Mouse (Mus musculus): Measurements from ENCODE around the gene Bcl7b. TPM values are rescaled to one million over a fixed set of nuclear protein-coding genes. Genes with fewer than 3 reads are reported as not detected.
"Not testable (repeated sequence)": the region's sequence is repeated elsewhere in the genome, so short reads cannot be mapped to it uniquely, and the experiment has no call there.

Gene Bcl7b
- total and polyA plus RNA-seq, 3 experiments, result 23.5 to 51.1 (median 33.6) TPM

DNA sequence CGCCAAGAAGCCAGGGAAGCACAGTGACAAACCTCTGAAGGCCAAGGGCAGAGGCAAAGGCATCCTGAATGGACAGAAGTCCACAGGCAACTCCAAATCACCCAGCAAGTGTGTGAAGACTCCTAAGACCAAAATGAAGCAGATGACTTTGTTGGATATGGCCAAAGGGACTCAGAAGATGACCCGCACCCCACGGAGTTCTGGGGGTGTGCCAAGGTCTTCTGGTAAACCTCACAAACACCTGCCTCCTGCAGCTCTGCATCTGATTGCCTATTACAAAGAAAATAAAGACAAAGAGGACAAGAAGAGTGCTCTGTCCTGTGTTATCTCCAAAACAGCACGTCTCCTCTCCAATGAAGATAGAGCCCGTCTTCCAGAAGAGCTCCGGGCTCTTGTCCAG lies 48.8 kb downstream of the Bcl7b start:
- DNase-seq (ENCODE audit: low spot score), result no peak
- no peak for TF ChIP-seq TAL1 (conservative IDR thresholded peaks at IDR 0.05; ENCODE audit: low read depth, low read length)
- no peak for TF ChIP-seq POLR2AphosphoS5 (IDR thresholded peaks at IDR 0.05; ENCODE audit: insufficient replicate concordance, low read depth, low read length)
- TF ChIP-seq GATA2 (IDR thresholded peaks at IDR 0.05; ENCODE audit: borderline replicate concordance, low read depth, low read length), result no peak
- TF ChIP-seq GATA1 (IDR thresholded peaks at IDR 0.05; ENCODE audit: borderline replicate concordance, low read length), result no peak
- no peak for TF ChIP-seq CTCF (IDR thresholded peaks at IDR 0.05; ENCODE audit: low read depth, low read length)
- no peaks in the 10 kb centered on the region for H3K9me3 ChIP-seq (replicated peaks)

DNA sequence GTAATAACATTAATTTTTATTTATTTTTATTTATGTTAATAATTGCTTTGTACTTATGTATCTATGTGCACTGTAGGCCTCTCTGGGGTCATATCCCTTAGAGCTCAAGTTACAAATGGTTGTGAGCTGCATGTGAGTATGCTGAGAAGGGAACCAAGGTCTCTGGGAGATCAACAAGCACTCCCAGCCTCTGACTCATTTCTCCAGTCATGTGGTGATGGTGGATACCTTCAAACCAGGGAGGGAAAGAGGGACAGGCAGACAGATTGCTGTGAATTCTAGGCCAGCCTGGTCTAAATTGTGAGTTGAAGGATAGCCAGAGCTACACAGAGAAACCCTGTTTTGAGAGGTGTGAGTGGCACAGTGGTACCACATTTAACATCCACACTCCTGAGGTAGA lies 52.9 kb downstream of the Bcl7b start:
- Histone ChIP-seq H3K4me3 (ENCODE audit: low read depth, low read length) (no peak overlapping the region), H3K36me3 (replicated peaks) (peaks cover 94% of the 10 kb centered on the region), H3K4me1 (ENCODE audit: insufficient read depth, low read depth, low read length) (peaks cover 9% of the 10 kb centered on the region; the same call in 1 of the 2 replicates), H3K27me3 (ENCODE audit: insufficient read depth, low read length) (no peaks in the 10 kb centered on the region), H3K9me3 (replicated peaks) (no peaks in the 10 kb centered on the region)
- no peak for DNase-seq (ENCODE audit: low spot score)
- no peak for TF ChIP-seq GATA1 (IDR thresholded peaks at IDR 0.05; ENCODE audit: borderline replicate concordance, low read length)
- TF ChIP-seq TAL1 (conservative IDR thresholded peaks at IDR 0.05; ENCODE audit: low read depth, low read length), result no peak
- TF ChIP-seq CTCF (IDR thresholded peaks at IDR 0.05; ENCODE audit: low read depth, low read length), result no peak
- no peak for TF ChIP-seq GATA2 (IDR thresholded peaks at IDR 0.05; ENCODE audit: borderline replicate concordance, low read depth, low read length)
- TF ChIP-seq POLR2AphosphoS5 (IDR thresholded peaks at IDR 0.05; ENCODE audit: insufficient replicate concordance, low read depth, low read length), result no peak
- ATAC-seq (ENCODE audit: extremely low read depth, insufficient number of reproducible peaks, low FRiP score, poor library complexity, severe bottlenecking), result no peak

More for the DNA sequence above, 48.8 kb downstream of the Bcl7b start:
- no peak for ATAC-seq (ENCODE audit: extremely low read depth, insufficient number of reproducible peaks, low FRiP score, poor library complexity, severe bottlenecking)
- Histone ChIP-seq H3K27me3 (ENCODE audit: insufficient read depth, low read length) (no peaks in the 10 kb centered on the region), H3K4me1 (ENCODE audit: insufficient read depth, low read depth, low read length) (peaks cover 7% of the 10 kb centered on the region), H3K36me3 (replicated peaks) (peaks cover 98% of the 10 kb centered on the region), H3K4me3 (ENCODE audit: low read depth, low read length) (no peak overlapping the region)

DNA sequence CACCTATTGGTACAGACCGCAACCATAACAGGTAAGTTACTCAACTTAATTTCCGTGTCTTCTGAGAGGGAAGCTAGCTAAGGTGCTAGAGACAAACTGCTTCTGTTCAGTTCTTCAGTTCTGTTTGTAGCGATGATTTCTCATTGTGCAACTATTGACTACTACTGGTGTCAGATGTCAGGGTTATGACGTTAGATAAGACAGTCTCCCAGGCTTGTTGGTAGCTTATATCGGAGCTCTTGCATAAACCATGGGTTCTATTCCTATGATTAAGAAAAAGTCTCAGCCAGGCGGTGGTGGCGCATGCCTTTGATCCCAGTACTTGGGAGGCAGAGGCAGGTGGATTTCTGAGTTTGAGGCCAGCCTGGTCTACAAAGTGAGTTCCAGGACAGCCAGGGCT lies 54.0 kb downstream of the Bcl7b start:
- Histone ChIP-seq H3K9me3 (replicated peaks) (no peaks in the 10 kb centered on the region), H3K27me3 (ENCODE audit: insufficient read depth, low read length) (no peaks in the 10 kb centered on the region), H3K4me3 (ENCODE audit: low read depth, low read length) (no peak overlapping the region), H3K4me1 (ENCODE audit: insufficient read depth, low read depth, low read length) (peaks cover 9% of the 10 kb centered on the region; the same call in 1 of the 2 replicates), H3K36me3 (replicated peaks) (peaks cover 91% of the 10 kb centered on the region)
- TF ChIP-seq POLR2AphosphoS5 (IDR thresholded peaks at IDR 0.05; ENCODE audit: insufficient replicate concordance, low read depth, low read length) (no peak), GATA1 (IDR thresholded peaks at IDR 0.05; ENCODE audit: borderline replicate concordance, low read length) (no peak), CTCF (IDR thresholded peaks at IDR 0.05; ENCODE audit: low read depth, low read length) (no peak), GATA2 (IDR thresholded peaks at IDR 0.05; ENCODE audit: borderline replicate concordance, low read depth, low read length) (no peak), TAL1 (conservative IDR thresholded peaks at IDR 0.05; ENCODE audit: low read depth, low read length) (no peak)
- no peak for ATAC-seq (ENCODE audit: extremely low read depth, insufficient number of reproducible peaks, low FRiP score, poor library complexity, severe bottlenecking)
- no peak for DNase-seq (ENCODE audit: low spot score)

DNA sequence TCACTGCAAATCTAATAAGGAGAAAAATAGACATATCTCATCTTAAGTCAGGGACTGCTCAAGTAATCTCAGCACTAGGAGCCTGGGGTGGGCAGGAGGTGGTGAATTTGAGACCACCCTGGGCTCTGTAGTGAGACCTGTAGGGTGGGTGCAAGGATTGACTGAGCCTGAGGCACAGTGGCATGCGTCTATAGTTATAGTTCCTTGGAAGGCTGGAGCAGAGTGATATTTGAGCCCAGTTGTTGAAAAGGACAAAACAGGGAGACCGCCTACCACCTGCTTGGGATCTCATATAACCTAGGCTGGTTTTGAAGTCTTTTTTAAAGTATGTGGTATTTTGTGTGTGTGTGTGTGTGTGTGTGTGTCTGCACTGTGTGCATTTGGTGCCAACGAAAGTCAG lies 56.1 kb downstream of the Bcl7b start:
- ATAC-seq (ENCODE audit: extremely low read depth, insufficient number of reproducible peaks, low FRiP score, poor library complexity, severe bottlenecking) (no peak), DNase-seq (ENCODE audit: low spot score) (no peak)
- peaks cover 5% of the 10 kb centered on the region; the same call in 1 of the 2 replicates for H3K4me1 ChIP-seq (ENCODE audit: insufficient read depth, low read depth, low read length)
- H3K36me3 ChIP-seq (replicated peaks), result peaks cover 90% of the 10 kb centered on the region
- no peak for TF ChIP-seq CTCF (IDR thresholded peaks at IDR 0.05; ENCODE audit: low read depth, low read length)
- TF ChIP-seq POLR2AphosphoS5 (IDR thresholded peaks at IDR 0.05; ENCODE audit: insufficient replicate concordance, low read depth, low read length), result no peak
- no peak for TF ChIP-seq GATA1 (IDR thresholded peaks at IDR 0.05; ENCODE audit: borderline replicate concordance, low read length)
- no peak for TF ChIP-seq GATA2 (IDR thresholded peaks at IDR 0.05; ENCODE audit: borderline replicate concordance, low read depth, low read length)
- TF ChIP-seq TAL1 (conservative IDR thresholded peaks at IDR 0.05; ENCODE audit: low read depth, low read length), result no peak
- H3K9me3 ChIP-seq (replicated peaks), result no peaks in the 10 kb centered on the region
- no peak overlapping the region for H3K4me3 ChIP-seq (ENCODE audit: low read depth, low read length)
- no peaks in the 10 kb centered on the region for H3K27me3 ChIP-seq (ENCODE audit: insufficient read depth, low read length)

DNA sequence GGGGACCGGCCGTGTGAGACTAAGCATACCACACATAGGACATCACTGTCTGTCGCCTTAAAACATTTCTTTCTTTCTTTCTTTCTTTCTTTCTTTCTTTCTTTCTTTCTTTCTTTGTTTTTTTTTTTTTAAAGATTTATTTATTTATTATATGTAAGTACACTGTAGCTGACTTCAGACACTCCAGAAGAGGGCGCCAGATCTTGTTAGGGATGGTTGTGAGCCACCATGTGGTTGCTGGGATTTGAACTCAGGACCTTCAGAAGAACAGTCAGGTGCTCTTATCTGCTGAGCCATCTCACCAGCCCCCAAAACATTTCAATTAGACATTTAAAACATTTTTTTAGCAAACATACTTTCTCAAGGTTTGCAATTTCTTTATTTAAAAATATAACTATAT lies 57.8 kb downstream of the Bcl7b start:
- DNase-seq (ENCODE audit: low spot score); H3K4me1 ChIP-seq (ENCODE audit: insufficient read depth, low read depth, low read length); H3K4me3 ChIP-seq (ENCODE audit: low read depth, low read length); H3K27me3 ChIP-seq (ENCODE audit: insufficient read depth, low read length); ATAC-seq (ENCODE audit: extremely low read depth, insufficient number of reproducible peaks, low FRiP score, poor library complexity, severe bottlenecking); H3K9me3 ChIP-seq (replicated peaks): not testable (repeated sequence)
- peaks cover 90% of the 10 kb centered on the region for H3K36me3 ChIP-seq (replicated peaks)

DNA sequence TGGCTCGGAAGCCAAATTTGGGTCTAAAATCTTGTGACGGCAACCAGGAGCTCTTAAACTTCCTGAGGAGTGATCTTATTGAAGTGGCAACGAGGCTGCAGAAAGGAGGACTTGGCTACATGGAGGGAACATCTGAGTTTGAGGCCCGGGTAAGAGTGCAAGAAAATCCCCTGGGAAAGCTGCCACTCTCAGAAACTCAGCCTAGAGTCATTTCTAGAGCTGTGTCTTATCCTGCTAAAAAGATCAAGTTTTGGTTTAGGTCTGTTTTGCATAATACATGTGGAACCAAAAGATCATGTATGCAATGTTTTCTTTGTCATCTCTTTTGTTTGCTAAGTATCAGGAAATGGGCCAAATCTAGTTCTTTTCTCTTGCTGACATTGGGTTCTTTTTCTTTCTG lies 62.1 kb downstream of the Bcl7b start:
- no peak for ATAC-seq (ENCODE audit: extremely low read depth, insufficient number of reproducible peaks, low FRiP score, poor library complexity, severe bottlenecking)
- Histone ChIP-seq H3K9me3 (replicated peaks) (no peaks in the 10 kb centered on the region), H3K36me3 (replicated peaks) (peaks cover 92% of the 10 kb centered on the region), H3K27me3 (ENCODE audit: insufficient read depth, low read length) (no peaks in the 10 kb centered on the region), H3K4me1 (ENCODE audit: insufficient read depth, low read depth, low read length) (no peaks in the 10 kb centered on the region; the same call in 1 of the 2 replicates), H3K4me3 (ENCODE audit: low read depth, low read length) (no peak overlapping the region)
- TF ChIP-seq POLR2AphosphoS5 (IDR thresholded peaks at IDR 0.05; ENCODE audit: insufficient replicate concordance, low read depth, low read length), result no peak
- no peak for TF ChIP-seq TAL1 (conservative IDR thresholded peaks at IDR 0.05; ENCODE audit: low read depth, low read length)
- TF ChIP-seq GATA1 (IDR thresholded peaks at IDR 0.05; ENCODE audit: borderline replicate concordance, low read length), result no peak
- TF ChIP-seq CTCF (IDR thresholded peaks at IDR 0.05; ENCODE audit: low read depth, low read length), result no peak
- TF ChIP-seq GATA2 (IDR thresholded peaks at IDR 0.05; ENCODE audit: borderline replicate concordance, low read depth, low read length), result no peak
- no peak for DNase-seq (ENCODE audit: low spot score)

Other genes with a start within 250 kb of the Bcl7b start
- 10.3 and 11.7 TPM in 2 replicates for gene Mettl27, start 235.9 kb upstream of the Bcl7b start, total RNA-seq (2014; fragmentation: Nextera tagmentation)
- gene Mettl27, start 235.9 kb upstream of the Bcl7b start, total RNA-seq (2017), result 4.8 and 6.6 TPM in 2 replicates
- gene Mettl27, start 235.9 kb upstream of the Bcl7b start, polyA plus RNA-seq (2012), result 4.6 and 5.6 TPM in 2 replicates
- gene Cldn4, start 221.3 kb upstream of the Bcl7b start, total RNA-seq (2014; fragmentation: Nextera tagmentation), result not detected in 2 replicates
- 0.06 and 0.22 TPM in 2 replicates for gene Cldn4, start 221.3 kb upstream of the Bcl7b start, total RNA-seq (2017)
- not detected in 2 replicates for gene Cldn4, start 221.3 kb upstream of the Bcl7b start, polyA plus RNA-seq (2012)
- not detected in 2 replicates for gene Cldn3, start 182.1 kb upstream of the Bcl7b start, total RNA-seq (2014; fragmentation: Nextera tagmentation)
- not detected in 2 replicates for gene Cldn3, start 182.1 kb upstream of the Bcl7b start, total RNA-seq (2017)
- 0.87 and 0.98 TPM in 2 replicates for gene Cldn3, start 182.1 kb upstream of the Bcl7b start, polyA plus RNA-seq (2012)
- 21.7 and 36.1 TPM in 2 replicates for gene Abhd11, start 159.1 kb upstream of the Bcl7b start, total RNA-seq (2014; fragmentation: Nextera tagmentation)
- gene Abhd11, start 159.1 kb upstream of the Bcl7b start, total RNA-seq (2017), result 37.2 and 45.1 TPM in 2 replicates
- gene Abhd11, start 159.1 kb upstream of the Bcl7b start, polyA plus RNA-seq (2012), result 61.2 and 65.9 TPM in 2 replicates
- 3.1 and 4.1 TPM in 2 replicates for gene Stx1a, start 144.8 kb upstream of the Bcl7b start, total RNA-seq (2014; fragmentation: Nextera tagmentation)
- gene Stx1a, start 144.8 kb upstream of the Bcl7b start, total RNA-seq (2017), result 2.9 and 3.3 TPM in 2 replicates
- gene Stx1a, start 144.8 kb upstream of the Bcl7b start, polyA plus RNA-seq (2012), result 5.6 and 5.9 TPM in 2 replicates
- 17.3 and 25.7 TPM in 2 replicates for gene Dnajc30, start 104.1 kb upstream of the Bcl7b start, total RNA-seq (2014; fragmentation: Nextera tagmentation)
- gene Dnajc30, start 104.1 kb upstream of the Bcl7b start, total RNA-seq (2017), result 8.0 and 8.7 TPM in 2 replicates
- 51.3 and 67.6 TPM in 2 replicates for gene Dnajc30, start 104.1 kb upstream of the Bcl7b start, polyA plus RNA-seq (2012)
- 67.0 and 73.0 TPM in 2 replicates for gene Bud23, start 103.3 kb upstream of the Bcl7b start, total RNA-seq (2014; fragmentation: Nextera tagmentation)
- 79.3 and 110 TPM in 2 replicates for gene Bud23, start 103.3 kb upstream of the Bcl7b start, total RNA-seq (2017)
- gene Bud23, start 103.3 kb upstream of the Bcl7b start, polyA plus RNA-seq (2012), result 176 and 203 TPM in 2 replicates
- gene Vps37d, start 90.0 kb upstream of the Bcl7b start, total RNA-seq (2014; fragmentation: Nextera tagmentation), result not detected in 2 replicates
- gene Vps37d, start 90.0 kb upstream of the Bcl7b start, total RNA-seq (2017), result not detected in 2 replicates
- 0.41 and 0.72 TPM in 2 replicates for gene Vps37d, start 90.0 kb upstream of the Bcl7b start, polyA plus RNA-seq (2012)
- gene Mlxipl, start 78.4 kb upstream of the Bcl7b start, total RNA-seq (2014; fragmentation: Nextera tagmentation), result not detected in 2 replicates
- gene Mlxipl, start 78.4 kb upstream of the Bcl7b start, total RNA-seq (2017), result 0.06 and 0.22 TPM in 2 replicates
- not detected in 2 replicates for gene Mlxipl, start 78.4 kb upstream of the Bcl7b start, polyA plus RNA-seq (2012)
- 27.9 and 37.2 TPM in 2 replicates for gene Tbl2, start 18.6 kb upstream of the Bcl7b start, total RNA-seq (2014; fragmentation: Nextera tagmentation)
- 21.5 and 25.1 TPM in 2 replicates for gene Tbl2, start 18.6 kb upstream of the Bcl7b start, total RNA-seq (2017)
- 18.2 and 22.5 TPM in 2 replicates for gene Tbl2, start 18.6 kb upstream of the Bcl7b start, polyA plus RNA-seq (2012)
- 223 and 232 TPM in 2 replicates for gene Baz1b, start 19.0 kb downstream of the Bcl7b start, total RNA-seq (2014; fragmentation: Nextera tagmentation)
- gene Baz1b, start 19.0 kb downstream of the Bcl7b start, total RNA-seq (2017), result 159 and 187 TPM in 2 replicates
- gene Baz1b, start 19.0 kb downstream of the Bcl7b start, polyA plus RNA-seq (2012), result 65.7 and 67.9 TPM in 2 replicates
- not detected in 2 replicates for gene Fzd9, start 82.9 kb downstream of the Bcl7b start, total RNA-seq (2014; fragmentation: Nextera tagmentation)
- gene Fzd9, start 82.9 kb downstream of the Bcl7b start, total RNA-seq (2017), result 0.17 TPM in 1 of 2 replicates, not detected in the other
- 0.66 and 0.94 TPM in 2 replicates for gene Fzd9, start 82.9 kb downstream of the Bcl7b start, polyA plus RNA-seq (2012)
- not detected in 2 replicates for gene Fkbp6, start 181.8 kb downstream of the Bcl7b start, total RNA-seq (2014; fragmentation: Nextera tagmentation)
- gene Fkbp6, start 181.8 kb downstream of the Bcl7b start, total RNA-seq (2017), result not detected in 2 replicates
- not detected in 2 replicates for gene Fkbp6, start 181.8 kb downstream of the Bcl7b start, polyA plus RNA-seq (2012)
- not detected in 2 replicates for gene Trim50, start 185.0 kb downstream of the Bcl7b start, total RNA-seq (2014; fragmentation: Nextera tagmentation)
- gene Trim50, start 185.0 kb downstream of the Bcl7b start, total RNA-seq (2017), result 0.16 TPM in 1 of 2 replicates, not detected in the other
- gene Trim50, start 185.0 kb downstream of the Bcl7b start, polyA plus RNA-seq (2012), result not detected in 2 replicates
- gene Nsun5, start 201.7 kb downstream of the Bcl7b start, total RNA-seq (2014; fragmentation: Nextera tagmentation), result 21.1 and 26.2 TPM in 2 replicates
- 26.7 and 27.6 TPM in 2 replicates for gene Nsun5, start 201.7 kb downstream of the Bcl7b start, total RNA-seq (2017)
- gene Nsun5, start 201.7 kb downstream of the Bcl7b start, polyA plus RNA-seq (2012), result 20.4 and 21.0 TPM in 2 replicates
- 105 and 123 TPM in 2 replicates for gene Pom121, start 226.3 kb downstream of the Bcl7b start, total RNA-seq (2014; fragmentation: Nextera tagmentation)
- 4.9 and 5.0 TPM in 2 replicates for gene Pom121, start 226.3 kb downstream of the Bcl7b start, total RNA-seq (2017)
- 162 and 185 TPM in 2 replicates for gene Pom121, start 226.3 kb downstream of the Bcl7b start, polyA plus RNA-seq (2012)

All from G1E (cell line).